Mouse (Mus musculus): ENCODE data around the gene Mbd3. TPM values are rescaled to one million over a fixed set of nuclear protein-coding genes. Genes with fewer than 3 reads are reported as not detected.
A peak's percentile ranks its signal among the peaks of the same experiment; 100 is the strongest.

The Mbd3 gene
- polyA plus RNA-seq, 1 experiment from 2014 or later, result 81.1 TPM

GRCm38 (mm10) chr10:80421651-80422472 lies 22.5 kb upstream of the Mbd3 start:
- H3K27ac ChIP-seq (replicated peaks), result no peak overlapping the region
- H3K4me1 ChIP-seq (replicated peaks; ENCODE audit: control insufficient read depth, insufficient read depth), result no peaks in the 10 kb centered on the region
- peaks cover 58% of the 10 kb centered on the region for H3K36me3 ChIP-seq (ENCODE audit: control insufficient read depth, insufficient read depth, low read length)
- ATAC-seq (ENCODE audit: low FRiP score, low TSS enrichment), result peak; percentile 21; the same call in 1 of the 2 replicates
- no peak overlapping the region for H3K4me3 ChIP-seq (ENCODE audit: low read depth, low read length)
- no peak for DNase-seq (ENCODE audit: low spot score)
- no peak for TF ChIP-seq CTCF (IDR thresholded peaks at IDR 0.05; ENCODE audit: low read depth)
- no peak for TF ChIP-seq EP300 (optimal IDR thresholded peaks at IDR 0.05)
- WGBS, result 76% methylated on average over 9 of the region's 9 CpGs
- no peak overlapping the region for H3K4me2 ChIP-seq (replicated peaks; ENCODE audit: low read depth)
- no peaks in the 10 kb centered on the region for H3K27me3 ChIP-seq (ENCODE audit: control insufficient read depth, insufficient read depth, low read length)
- no peak overlapping the region for H3K9ac ChIP-seq (ENCODE audit: low read length)
- H3K9me3 ChIP-seq (ENCODE audit: control insufficient read depth, low read length), result no peaks in the 10 kb centered on the region

GRCm38 (mm10) chr10:80421208-80421607 lies 21.9 kb upstream of the Mbd3 start:
- WGBS, result 92% methylated on average over 8 of the region's 8 CpGs
- no peak for DNase-seq (ENCODE audit: low spot score)
- Histone ChIP-seq H3K4me3 (ENCODE audit: low read depth, low read length) (no peak overlapping the region), H3K27ac (replicated peaks) (no peak overlapping the region), H3K9me3 (ENCODE audit: control insufficient read depth, low read length) (no peaks in the 10 kb centered on the region), H3K4me2 (replicated peaks; ENCODE audit: low read depth) (no peak overlapping the region), H3K36me3 (ENCODE audit: control insufficient read depth, insufficient read depth, low read length) (peaks cover 58% of the 10 kb centered on the region), H3K4me1 (replicated peaks; ENCODE audit: control insufficient read depth, insufficient read depth) (no peaks in the 10 kb centered on the region), H3K9ac (ENCODE audit: low read length) (no peak overlapping the region; the same call in 1 of the 2 replicates), H3K27me3 (ENCODE audit: control insufficient read depth, insufficient read depth, low read length) (no peaks in the 10 kb centered on the region)
- ATAC-seq (ENCODE audit: low FRiP score, low TSS enrichment), result no peak
- TF ChIP-seq CTCF (IDR thresholded peaks at IDR 0.05; ENCODE audit: low read depth) (no peak), EP300 (optimal IDR thresholded peaks at IDR 0.05) (no peak)

DNA sequence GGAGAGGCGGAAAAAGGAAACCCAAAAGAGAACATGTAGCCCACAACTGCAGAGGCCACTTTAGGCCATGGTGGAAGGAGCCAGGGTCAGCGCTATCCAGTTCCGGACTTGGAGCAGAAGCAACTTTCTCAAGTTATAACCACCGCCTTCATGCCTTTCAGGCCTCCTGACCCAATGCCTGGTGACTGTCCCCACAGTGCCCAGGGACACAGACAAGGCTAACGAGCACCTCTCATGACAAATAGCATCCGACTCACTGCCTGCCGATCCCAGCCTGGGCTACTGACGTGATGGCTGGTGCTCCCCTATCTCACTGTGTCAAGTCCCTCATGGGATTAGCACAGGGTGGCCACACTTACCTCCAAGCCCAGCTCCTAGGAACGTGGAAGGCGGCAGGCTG lies 21.4 kb upstream of the Mbd3 start:
- Histone ChIP-seq H3K4me3 (ENCODE audit: low read depth, low read length) (no peak overlapping the region), H3K4me2 (replicated peaks; ENCODE audit: low read depth) (no peak overlapping the region), H3K36me3 (ENCODE audit: control insufficient read depth, insufficient read depth, low read length) (peaks cover 56% of the 10 kb centered on the region), H3K4me1 (replicated peaks; ENCODE audit: control insufficient read depth, insufficient read depth) (no peaks in the 10 kb centered on the region), H3K9me3 (ENCODE audit: control insufficient read depth, low read length) (no peaks in the 10 kb centered on the region), H3K27me3 (ENCODE audit: control insufficient read depth, insufficient read depth, low read length) (no peaks in the 10 kb centered on the region), H3K9ac (ENCODE audit: low read length) (no peak overlapping the region; the same call in 1 of the 2 replicates), H3K27ac (replicated peaks) (no peak overlapping the region)
- TF ChIP-seq EP300 (optimal IDR thresholded peaks at IDR 0.05), result no peak
- no peak for TF ChIP-seq CTCF (IDR thresholded peaks at IDR 0.05; ENCODE audit: low read depth)
- ATAC-seq (ENCODE audit: low FRiP score, low TSS enrichment) (no peak), DNase-seq (ENCODE audit: low spot score) (no peak)
- 91% methylated on average over 10 of the region's 10 CpGs for WGBS

DNA sequence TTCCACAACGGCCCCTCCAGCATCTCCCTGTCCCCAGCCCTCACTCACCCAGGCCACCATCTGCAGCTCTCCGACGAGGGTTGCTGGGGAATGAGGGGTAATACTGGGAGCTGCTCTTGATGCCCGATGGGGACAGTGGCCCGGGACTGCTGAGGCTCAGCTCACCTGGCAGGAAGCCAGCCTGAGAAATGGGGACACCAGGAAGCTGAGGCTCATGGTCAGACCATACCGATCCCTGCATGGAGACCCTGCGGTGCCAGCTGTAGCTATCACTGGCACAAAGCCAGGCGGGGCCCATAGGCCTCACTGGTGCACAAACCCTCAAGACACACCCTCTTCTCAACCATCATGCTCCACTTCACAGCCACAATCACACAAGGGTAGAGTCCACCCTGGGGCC lies 20.1 kb upstream of the Mbd3 start:
- peaks cover 54% of the 10 kb centered on the region for H3K36me3 ChIP-seq (ENCODE audit: control insufficient read depth, insufficient read depth, low read length)
- no peak overlapping the region for H3K4me3 ChIP-seq (ENCODE audit: low read depth, low read length)
- DNase-seq (ENCODE audit: low spot score) (peak; percentile 66), ATAC-seq (ENCODE audit: low FRiP score, low TSS enrichment) (no peak; the same call in 1 of the 2 replicates)
- no peaks in the 10 kb centered on the region for H3K4me1 ChIP-seq (replicated peaks; ENCODE audit: control insufficient read depth, insufficient read depth)
- H3K27ac ChIP-seq (replicated peaks), result peak overlapping the region; percentile 13; the same call in 1 of the 2 replicates
- no peak overlapping the region; the same call in 1 of the 2 replicates for H3K9ac ChIP-seq (ENCODE audit: low read length)
- H3K4me2 ChIP-seq (replicated peaks; ENCODE audit: low read depth), result no peak overlapping the region
- H3K27me3 ChIP-seq (ENCODE audit: control insufficient read depth, insufficient read depth, low read length), result no peaks in the 10 kb centered on the region
- TF ChIP-seq CTCF (IDR thresholded peaks at IDR 0.05; ENCODE audit: low read depth), result no peak
- TF ChIP-seq EP300 (optimal IDR thresholded peaks at IDR 0.05), result no peak
- 67% methylated on average over 8 of the region's 8 CpGs for whole genome bisulfite sequencing
- H3K9me3 ChIP-seq (ENCODE audit: control insufficient read depth, low read length), result no peaks in the 10 kb centered on the region

- 0 out of 2 replicates have a peak overlapping the region, but pooled peaks have one; percentile 14 for H3K9ac ChIP-seq (ENCODE audit: low read length)
- H3K27ac ChIP-seq (replicated peaks), result peak overlapping the region; percentile 61; the same call in 1 of the 2 replicates
- WGBS, result 46% methylated on average over 3 of the region's 3 CpGs
Measured at GRCm38 (mm10) chr10:80418311-80418710, 19.0 kb upstream of the Mbd3 start.

DNA sequence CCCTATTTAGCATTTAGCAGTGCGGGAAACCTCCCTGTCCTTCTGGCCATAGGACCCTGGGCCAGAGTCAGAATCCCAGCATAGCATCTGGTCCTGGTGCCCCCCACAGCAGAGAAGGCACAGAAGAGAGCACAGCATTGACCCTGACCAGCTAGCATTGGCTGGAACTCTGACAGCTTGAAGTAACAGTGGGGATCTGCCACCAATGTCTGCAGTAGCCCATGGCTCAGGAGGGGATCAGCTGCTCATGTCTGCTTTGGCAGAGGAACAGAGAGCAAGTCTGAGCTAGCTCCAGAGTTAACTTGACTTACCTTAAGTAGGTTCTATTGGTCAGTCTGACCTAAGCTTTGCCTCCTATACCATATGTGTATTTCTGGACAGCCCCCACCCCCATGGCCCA lies 18.5 kb upstream of the Mbd3 start:
- DNase-seq (ENCODE audit: low spot score), result no peak
- TF ChIP-seq EP300 (optimal IDR thresholded peaks at IDR 0.05), result no peak
- no peak for TF ChIP-seq CTCF (IDR thresholded peaks at IDR 0.05; ENCODE audit: low read depth)
- no peak overlapping the region for H3K27ac ChIP-seq (replicated peaks)
- no peaks in the 10 kb centered on the region for H3K27me3 ChIP-seq (ENCODE audit: control insufficient read depth, insufficient read depth, low read length)
- ATAC-seq (ENCODE audit: low FRiP score, low TSS enrichment), result no peak
- WGBS, result 95% methylated on average over 1 of the region's 1 CpGs
- no peaks in the 10 kb centered on the region for H3K9me3 ChIP-seq (ENCODE audit: control insufficient read depth, low read length)
- peaks cover 60% of the 10 kb centered on the region for H3K36me3 ChIP-seq (ENCODE audit: control insufficient read depth, insufficient read depth, low read length)
- H3K4me2 ChIP-seq (replicated peaks; ENCODE audit: low read depth), result no peak overlapping the region
- H3K4me1 ChIP-seq (replicated peaks; ENCODE audit: control insufficient read depth, insufficient read depth), result no peaks in the 10 kb centered on the region
- no peak overlapping the region for H3K4me3 ChIP-seq (ENCODE audit: low read depth, low read length)
- no peak overlapping the region for H3K9ac ChIP-seq (ENCODE audit: low read length)

More at GRCm38 (mm10) chr10:80418311-80418710, 19.0 kb upstream of the Mbd3 start:
- peaks cover 60% of the 10 kb centered on the region for H3K36me3 ChIP-seq (ENCODE audit: control insufficient read depth, insufficient read depth, low read length)
- no peaks in the 10 kb centered on the region for H3K9me3 ChIP-seq (ENCODE audit: control insufficient read depth, low read length)
- no peaks in the 10 kb centered on the region for H3K4me1 ChIP-seq (replicated peaks; ENCODE audit: control insufficient read depth, insufficient read depth)
- H3K27me3 ChIP-seq (ENCODE audit: control insufficient read depth, insufficient read depth, low read length), result no peaks in the 10 kb centered on the region
- DNase-seq (ENCODE audit: low spot score), result peak; percentile 82
- TF ChIP-seq EP300 (optimal IDR thresholded peaks at IDR 0.05) (no peak), CTCF (IDR thresholded peaks at IDR 0.05; ENCODE audit: low read depth) (no peak)
- peak; percentile 53 for ATAC-seq (ENCODE audit: low FRiP score, low TSS enrichment)
- no peak overlapping the region for H3K4me2 ChIP-seq (replicated peaks; ENCODE audit: low read depth)
- H3K4me3 ChIP-seq (ENCODE audit: low read depth, low read length), result no peak overlapping the region

Data from stomach, postnatal 0 days (tissue).